In the genomic region with DNA sequence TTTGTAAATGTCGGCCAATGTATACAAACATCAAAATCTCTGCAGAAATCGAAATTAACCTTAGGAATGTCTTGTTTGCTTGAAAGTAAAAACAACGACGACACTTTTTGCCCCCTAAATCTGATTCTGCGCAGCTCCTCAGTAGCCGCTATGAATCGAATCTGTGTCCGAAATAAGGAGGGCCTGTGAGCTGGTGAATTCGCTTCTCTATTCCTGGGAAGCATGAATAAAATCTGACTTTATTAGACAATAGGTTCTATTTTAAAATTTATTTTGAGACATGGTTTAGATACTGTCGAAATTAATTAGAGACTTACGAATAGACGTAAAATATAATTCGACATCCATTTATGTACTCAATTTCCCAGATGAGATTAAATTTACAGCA, we compare ENCODE assay signal across 8 mouse cellular contexts. TPM values are rescaled to one million over a fixed set of nuclear protein-coding genes. Genes with fewer than 3 reads are reported as not detected.
DNase-seq lines count a peak whose midpoint lies in the region; ATAC-seq and TF ChIP-seq lines count a peak whose summit lies in the region.

No protein-coding gene starts in this region.

- H3K79me2 ChIP-seq in heart, adult 2 months (replicated peaks; ENCODE audit: control insufficient read depth, insufficient read depth, low read length), result no peaks in the 10 kb centered on the region

- ATAC-seq in forebrain, embryonic 15.5 days (replicated peaks), result peak; percentile 33; the same call in 1 of the 2 replicates
- no peak for ATAC-seq in liver, embryonic 15.5 days (ENCODE audit: insufficient read depth)
- ATAC-seq in frontal cortex, adult (ENCODE audit: low TSS enrichment), result no peak

- TF ChIP-seq CTCF in heart, adult 2 months (IDR thresholded peaks at IDR 0.05), result no peak
- TF ChIP-seq CTCF in E14TG2a.4 (conservative IDR thresholded peaks at IDR 0.05; ENCODE audit: low read length), result no peak

- no peaks in the 10 kb centered on the region; the same call in 1 of the 2 replicates for H3K36me3 ChIP-seq in heart, adult 2 months (ENCODE audit: control insufficient read depth, insufficient read depth, low read length)
- peaks cover 8% of the 10 kb centered on the region; the same call in 1 of the 2 replicates for H3K36me3 ChIP-seq in E14TG2a.4 (ENCODE audit: insufficient read depth, low read length)
- H3K36me3 ChIP-seq in forebrain, embryonic 15.5 days, result no peaks in the 10 kb centered on the region
- no peaks in the 10 kb centered on the region for H3K36me3 ChIP-seq in liver, embryonic 15.5 days (replicated peaks)

- WGBS in heart, adult 2 months, result 7% methylated on average over 13 of the region's 13 CpGs
- WGBS in forebrain, embryonic 15.5 days, result 3% methylated on average over 13 of the region's 13 CpGs
- 9% methylated on average over 13 of the region's 13 CpGs for WGBS in liver, embryonic 15.5 days (ENCODE audit: insufficient replicate concordance)

- peaks cover 2% of the 10 kb centered on the region; the same call in 1 of the 2 replicates for H3K4me1 ChIP-seq in heart, adult 2 months (ENCODE audit: control insufficient read depth, insufficient read depth, low read length)
- peaks cover 30% of the 10 kb centered on the region for H3K4me1 ChIP-seq in E14TG2a.4 (replicated peaks; ENCODE audit: low read depth, low read length)
- H3K4me1 ChIP-seq in forebrain, embryonic 15.5 days, result peaks cover 44% of the 10 kb centered on the region
- H3K4me1 ChIP-seq in liver, embryonic 15.5 days (replicated peaks), result peaks cover 17% of the 10 kb centered on the region

- TF ChIP-seq EP300 in heart, adult 2 months (IDR thresholded peaks at IDR 0.05; ENCODE audit: insufficient read depth, low read depth, low read length), result no peak

- H3K9me3 ChIP-seq in E14TG2a.4 (ENCODE audit: low read length), result no peaks in the 10 kb centered on the region
- no peaks in the 10 kb centered on the region for H3K9me3 ChIP-seq in forebrain, embryonic 15.5 days
- H3K9me3 ChIP-seq in liver, embryonic 15.5 days (replicated peaks), result no peaks in the 10 kb centered on the region

- H3K4me3 ChIP-seq in heart, adult 2 months, result peak overlapping the region; percentile 86
- peak overlapping the region; percentile 92 for H3K4me3 ChIP-seq in E14TG2a.4 (replicated peaks; ENCODE audit: low read length)
- H3K4me3 ChIP-seq in forebrain, embryonic 15.5 days, result peak overlapping the region; percentile 57
- H3K4me3 ChIP-seq in liver, embryonic 15.5 days (replicated peaks), result peak overlapping the region; percentile 60

- peak overlapping the region; percentile 66 for H3K4me2 ChIP-seq in forebrain, embryonic 15.5 days (replicated peaks)
- H3K4me2 ChIP-seq in liver, embryonic 15.5 days, result peak overlapping the region; percentile 89

- intact Hi-C loops in heart, adult 2 months (cut with DNase I), result loop anchor here (1.0 kb wide), 1 partner anchor 15 kb away; the partner anchor contains the start of gene Tspyl1

- DNase-seq in heart, adult 2 months, result no peak
- DNase-seq in heart, adult 11 months, result no peak
- no peak for DNase-seq in right cerebral cortex, postnatal 36 days (ENCODE audit: low spot score in 2 of 2)
- no peak for DNase-seq in spleen, adult 12 weeks (ENCODE audit: low spot score)

- no peaks in the 10 kb centered on the region for H3K27me3 ChIP-seq in heart, adult 2 months (ENCODE audit: control insufficient read depth, insufficient read depth, low read length)
- peaks cover 20% of the 10 kb centered on the region for H3K27me3 ChIP-seq in E14TG2a.4 (ENCODE audit: insufficient read depth, low read length)
- no peaks in the 10 kb centered on the region for H3K27me3 ChIP-seq in forebrain, embryonic 15.5 days
- H3K27me3 ChIP-seq in liver, embryonic 15.5 days, result peaks cover 15% of the 10 kb centered on the region

- peak overlapping the region; percentile 79 for H3K27ac ChIP-seq in heart, adult 2 months
- H3K27ac ChIP-seq in forebrain, embryonic 15.5 days (replicated peaks), result peak overlapping the region; percentile 100
- no peak overlapping the region for H3K27ac ChIP-seq in liver, embryonic 15.5 days (replicated peaks)

- no peak for TF ChIP-seq POLR2A in heart, adult 2 months (IDR thresholded peaks at IDR 0.05; ENCODE audit: insufficient read depth, low read depth, low read length)

- peak overlapping the region; percentile 62 for H3K9ac ChIP-seq in heart, adult 2 months (ENCODE audit: low read depth, low read length)
- peak overlapping the region; percentile 76 for H3K9ac ChIP-seq in forebrain, embryonic 15.5 days (replicated peaks)
- H3K9ac ChIP-seq in liver, embryonic 15.5 days, result no peak overlapping the region

RNA-seq across cellular contexts. Expression of gene Tspyl4, which starts 0.3 kb away (rescaled TPM):
- 10 to 100 TPM; 12.4 to 18.0 TPM for total RNA-seq in heart, adult 2 months (2021)
- 8.4 and 17.0 TPM in 2 replicates for polyA plus RNA-seq in heart, adult 2 months (2012; rRNA removed)
- 166 and 196 TPM in 2 replicates for polyA plus RNA-seq in forebrain, embryonic 15.5 days (2015; fragmentation: Nextera tagmentation; extraction: Ambion mirVana)
- polyA plus RNA-seq in liver, embryonic 15.5 days (2015; fragmentation: Nextera tagmentation; extraction: Ambion mirVana), result 0.55 and 0.76 TPM in 2 replicates

RNA-seq across cellular contexts. Expression of gene Tspyl1, which starts 14.9 kb away (rescaled TPM):
- 10 to 100 TPM; 57.0 to 64.4 TPM for total RNA-seq in heart, adult 2 months (2021)
- polyA plus RNA-seq in heart, adult 2 months (2012; rRNA removed), result 30.6 and 55.3 TPM in 2 replicates
- polyA plus RNA-seq in forebrain, embryonic 15.5 days (2015; fragmentation: Nextera tagmentation; extraction: Ambion mirVana), result 133 and 134 TPM in 2 replicates
- polyA plus RNA-seq in liver, embryonic 15.5 days (2015; fragmentation: Nextera tagmentation; extraction: Ambion mirVana), result 26.2 and 27.2 TPM in 2 replicates
